Mouse (Mus musculus): ENCODE measurements around the gene Gm21812.
"Not testable (repeated sequence)": the region's sequence is repeated elsewhere in the genome, so short reads cannot be mapped to it uniquely, and the experiment has no call there.

The Gm21812 gene

DNA sequence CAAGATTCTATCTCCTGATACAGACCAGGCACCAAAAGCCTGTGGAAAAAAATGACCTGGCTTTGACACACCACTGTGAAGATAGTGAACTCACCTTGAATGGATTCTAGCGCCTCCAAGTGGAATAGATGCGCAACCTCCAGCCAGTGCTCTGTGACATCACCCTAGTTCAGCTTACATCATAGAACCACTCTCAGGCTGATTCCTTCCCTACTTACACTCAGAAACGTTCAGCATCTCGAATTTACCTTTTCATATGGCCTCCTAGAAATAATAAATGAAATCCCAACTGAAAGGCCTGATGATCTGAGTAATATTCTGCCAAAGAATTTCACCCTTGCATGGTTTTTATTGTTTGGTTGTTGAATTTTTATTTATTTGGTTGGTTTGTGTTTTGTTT is at the start of gene Gm21812:
Gene Gm21812 (minus strand): TSS at position 101 of the 400 bp plus-strand sequence.
- not testable (repeated sequence) for TF ChIP-seq GATA4 (IDR thresholded peaks at IDR 0.05; ENCODE audit: insufficient replicate concordance, low read length)
